Mouse (Mus musculus) neural tube, embryonic 11.5 days (tissue): ENCODE results near the gene Vrk1. TPM values are rescaled to one million over a fixed set of nuclear protein-coding genes. Genes with fewer than 3 reads are reported as not detected.
A peak's percentile ranks its signal among the peaks of the same experiment; 100 is the strongest.

ENCODE experiments used
- ATAC-seq: fragments of 200-750 bp; cut with Nextera tagmentation; 2 replicates; pipeline ENCODE4 v1.8.0; 2017; ENCODE audit warnings: moderate number of reproducible peaks, mild to moderate bottlenecking, moderate TSS enrichment, moderate library complexity; ENCODE audit not compliant: insufficient read depth, low FRiP score, low TSS enrichment
- DNase-seq: peaks from one replicate; pipeline ENCODE4 v3.0.0-alpha.2; 2015; ENCODE audit warnings: low spot score
- H3K27ac ChIP-seq: fragments of 300-500 bp; sonication (generic); 2 replicates; pipeline ENCODE4 v1.5.1; 2014; ENCODE audit warnings: low read depth, mild to moderate bottlenecking, low read length
- H3K27me3 ChIP-seq: fragments of 300-500 bp; sonication (generic); 2 replicates; pipeline ENCODE4 v1.6.1; 2014; ENCODE audit warnings: mild to moderate bottlenecking, low read length, mixed read lengths; ENCODE audit not compliant: control insufficient read depth, insufficient read depth
- H3K36me3 ChIP-seq: fragments of 300-500 bp; sonication (generic); 2 replicates; pipeline ENCODE4 v1.6.1; 2014; ENCODE audit warnings: mild to moderate bottlenecking, low read length, moderate library complexity, mixed read lengths; ENCODE audit not compliant: control insufficient read depth, insufficient read depth
- H3K4me1 ChIP-seq: fragments of 300-500 bp; sonication (generic); 2 replicates; pipeline ENCODE4 v1.6.1; 2014; ENCODE audit warnings: low read length, mixed read lengths; ENCODE audit not compliant: control insufficient read depth, insufficient read depth
- H3K4me2 ChIP-seq: fragments of 300-500 bp; sonication (generic); 2 replicates; pipeline ENCODE4 v1.6.1; 2014; ENCODE audit warnings: low read depth, mild to moderate bottlenecking, moderate library complexity
- H3K4me3 ChIP-seq: fragments of 300-500 bp; sonication (generic); 2 replicates; pipeline ENCODE4 v1.5.1; 2014; ENCODE audit warnings: low read depth, low read length
- H3K9ac ChIP-seq: fragments of 300-500 bp; sonication (generic); 2 replicates; pipeline ENCODE4 v1.6.1; 2014; ENCODE audit warnings: mild to moderate bottlenecking, low read length
- H3K9me3 ChIP-seq: fragments of 300-500 bp; sonication (generic); 2 replicates; pipeline ENCODE4 v1.6.1; 2016; ENCODE audit warnings: low read length; ENCODE audit not compliant: control insufficient read depth
- WGBS: fragments of 180-500 bp; shearing (Covaris S2); extraction: QIAGEN DNeasy Blood & Tissue Kit; methylation state at CpG from one replicate; pipeline ENCODE4 v1.1.7; 2014; 5-methylcytosine and 5-hydroxymethylcytosine counted together
- polyA plus RNA-seq: library from polyadenylated mRNA; unstranded; fragments of >200 nt; fragmentation: Nextera tagmentation; extraction: Ambion mirVana; gene quantifications from 2 replicates; pipeline ENCODE4 v1.2.1, GENCODE M21; 2014

Gene Vrk1
- polyA plus RNA-seq, 1 experiment from 2014 or later, result 88.4 TPM

GRCm38 (mm10) chr12:105971182-105971581 lies 38.8 kb upstream of the Vrk1 start:
- Histone ChIP-seq H3K9ac (no peak overlapping the region), H3K4me2 (no peak overlapping the region), H3K27me3 (no peaks in the 10 kb centered on the region), H3K27ac (no peak overlapping the region), H3K4me1 (no peaks in the 10 kb centered on the region), H3K4me3 (no peak overlapping the region), H3K36me3 (no peaks in the 10 kb centered on the region), H3K9me3 (no peaks in the 10 kb centered on the region)
- WGBS, result 62% methylated on average over 7 of the region's 7 CpGs
- no peak for ATAC-seq
- no peak for DNase-seq

GRCm38 (mm10) chr12:105972673-105973072 lies 37.4 kb upstream of the Vrk1 start:
- Histone ChIP-seq H3K27ac (no peak overlapping the region), H3K4me2 (no peak overlapping the region), H3K4me3 (no peak overlapping the region), H3K9me3 (no peaks in the 10 kb centered on the region), H3K27me3 (no peaks in the 10 kb centered on the region), H3K9ac (no peak overlapping the region), H3K4me1 (no peaks in the 10 kb centered on the region), H3K36me3 (no peaks in the 10 kb centered on the region)
- ATAC-seq (no peak), DNase-seq (no peak)
- 90% methylated on average over 8 of the region's 8 CpGs for WGBS

GRCm38 (mm10) chr12:105973691-105974090 lies 36.3 kb upstream of the Vrk1 start:
- Histone ChIP-seq H3K4me2 (no peak overlapping the region), H3K4me3 (no peak overlapping the region), H3K4me1 (no peaks in the 10 kb centered on the region), H3K9me3 (no peaks in the 10 kb centered on the region), H3K36me3 (no peaks in the 10 kb centered on the region), H3K9ac (no peak overlapping the region), H3K27me3 (no peaks in the 10 kb centered on the region), H3K27ac (peak overlapping the region; percentile 62; the same call in 1 of the 2 replicates)
- 35% methylated on average over 9 of the region's 9 CpGs for WGBS
- ATAC-seq (peak; percentile 84), DNase-seq (peak; percentile 59)

- DNase-seq (peak; percentile 51), ATAC-seq (peak; percentile 60)
- H3K9ac ChIP-seq, result no peak overlapping the region
- H3K9me3 ChIP-seq, result no peaks in the 10 kb centered on the region
- H3K4me2 ChIP-seq, result no peak overlapping the region
- H3K27ac ChIP-seq, result 0 out of 2 replicates have a peak overlapping the region, but pooled peaks have one; percentile 62
- no peak overlapping the region for H3K4me3 ChIP-seq
- no peaks in the 10 kb centered on the region for H3K36me3 ChIP-seq
- 12% methylated on average over 4 of the region's 5 CpGs for WGBS
- no peaks in the 10 kb centered on the region for H3K27me3 ChIP-seq
- H3K4me1 ChIP-seq, result no peaks in the 10 kb centered on the region
Measured at GRCm38 (mm10) chr12:105974107-105974506, 35.9 kb upstream of the Vrk1 start.

GRCm38 (mm10) chr12:105981121-105981973 lies 28.7 kb upstream of the Vrk1 start:
- Histone ChIP-seq H3K27ac (no peak overlapping the region), H3K36me3 (no peaks in the 10 kb centered on the region), H3K4me1 (no peaks in the 10 kb centered on the region), H3K9ac (no peak overlapping the region), H3K27me3 (no peaks in the 10 kb centered on the region), H3K9me3 (0 out of 2 replicates have a peak, but pooled peaks cover 3% of the 10 kb centered on the region), H3K4me2 (no peak overlapping the region), H3K4me3 (no peak overlapping the region)
- ATAC-seq (no peak), DNase-seq (no peak)
- 31% methylated on average over 10 of the region's 16 CpGs for WGBS

GRCm38 (mm10) chr12:105981974-105982305 lies 28.1 kb upstream of the Vrk1 start:
- H3K36me3 ChIP-seq, result no peaks in the 10 kb centered on the region
- H3K9ac ChIP-seq, result no peak overlapping the region
- H3K27me3 ChIP-seq, result no peaks in the 10 kb centered on the region
- DNase-seq (no peak), ATAC-seq (no peak)
- 88% methylated on average over 7 of the region's 7 CpGs for WGBS
- no peak overlapping the region for H3K4me3 ChIP-seq
- H3K27ac ChIP-seq, result no peak overlapping the region
- no peaks in the 10 kb centered on the region for H3K4me1 ChIP-seq
- H3K9me3 ChIP-seq, result 0 out of 2 replicates have a peak, but pooled peaks cover 3% of the 10 kb centered on the region
- no peak overlapping the region for H3K4me2 ChIP-seq

- Histone ChIP-seq H3K36me3 (no peaks in the 10 kb centered on the region), H3K27ac (no peak overlapping the region), H3K4me1 (no peaks in the 10 kb centered on the region), H3K9ac (no peak overlapping the region), H3K4me3 (no peak overlapping the region), H3K27me3 (no peaks in the 10 kb centered on the region), H3K4me2 (no peak overlapping the region), H3K9me3 (0 out of 2 replicates have a peak, but pooled peaks cover 3% of the 10 kb centered on the region)
- WGBS, result 85% methylated on average over 6 of the region's 6 CpGs
- DNase-seq (no peak), ATAC-seq (no peak)
Measured at GRCm38 (mm10) chr12:105982598-105982997, 27.4 kb upstream of the Vrk1 start.

GRCm38 (mm10) chr12:105983499-105983898 lies 26.5 kb upstream of the Vrk1 start:
- Histone ChIP-seq H3K36me3 (no peaks in the 10 kb centered on the region), H3K4me1 (no peaks in the 10 kb centered on the region), H3K4me2 (no peak overlapping the region), H3K4me3 (no peak overlapping the region), H3K9me3 (0 out of 2 replicates have a peak, but pooled peaks cover 3% of the 10 kb centered on the region), H3K27ac (no peak overlapping the region), H3K9ac (no peak overlapping the region), H3K27me3 (no peaks in the 10 kb centered on the region)
- DNase-seq (no peak), ATAC-seq (no peak)
- 90% methylated on average over 9 of the region's 9 CpGs for WGBS

GRCm38 (mm10) chr12:105988434-105988833 lies 21.6 kb upstream of the Vrk1 start:
- Histone ChIP-seq H3K27me3 (no peaks in the 10 kb centered on the region), H3K9ac (no peak overlapping the region), H3K27ac (no peak overlapping the region), H3K4me2 (no peak overlapping the region), H3K9me3 (0 out of 2 replicates have a peak, but pooled peaks cover 3% of the 10 kb centered on the region), H3K4me3 (no peak overlapping the region), H3K36me3 (no peaks in the 10 kb centered on the region), H3K4me1 (no peaks in the 10 kb centered on the region; the same call in 1 of the 2 replicates)
- WGBS, result 85% methylated on average over 4 of the region's 4 CpGs
- DNase-seq (no peak), ATAC-seq (no peak)
